In the genomic region with DNA sequence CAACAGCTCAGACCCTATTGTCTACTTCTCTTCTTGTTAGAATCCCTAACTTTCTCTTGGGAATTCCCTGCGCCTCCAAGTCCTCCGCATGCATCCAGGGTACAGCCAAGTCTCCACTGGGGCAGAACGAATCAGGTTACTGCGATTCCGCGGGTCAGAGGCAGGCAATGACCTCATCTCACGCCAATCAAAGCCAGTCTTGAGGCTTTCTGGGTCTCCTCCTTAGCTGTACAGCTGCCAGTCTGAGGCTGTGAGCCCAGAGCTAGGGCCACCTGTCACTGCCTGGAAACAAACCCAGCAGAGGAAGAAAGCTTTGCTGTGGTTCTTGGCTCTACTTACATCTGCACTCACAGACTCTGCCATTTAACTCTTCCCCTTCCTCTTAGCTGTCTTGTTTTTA, we compare ENCODE assay signal across 9 mouse cellular contexts. TPM values are rescaled to one million over a fixed set of nuclear protein-coding genes. Genes with fewer than 3 reads are reported as not detected.
DNase-seq lines count a peak whose midpoint lies in the region; ATAC-seq and TF ChIP-seq lines count a peak whose summit lies in the region.
"Had no signal": no experiment of that assay in that cellular context is flagged by ENCODE, and none has a peak within 500 bp of the region (broad histone marks: within the 10 kb centered on the region; RNA-seq: fewer than 3 reads in every experiment).

No protein-coding gene starts in this region.

- TF ChIP-seq POLR2A in kidney, adult 2 months (IDR thresholded peaks at IDR 0.05; ENCODE audit: low read depth, low read length), result no peak

- H3K27me3 ChIP-seq in forebrain, embryonic 12.5 days, result peaks cover 11% of the 10 kb centered on the region; the same call in 1 of the 2 replicates
- no peaks in the 10 kb centered on the region for H3K27me3 ChIP-seq in kidney, adult 2 months (replicated peaks; ENCODE audit: control insufficient read depth, insufficient read depth, low read length)

- no peak for ATAC-seq in forebrain, embryonic 12.5 days (ENCODE audit: low FRiP score)

- peak; percentile 36 for DNase-seq in kidney, adult 18-20 months
- DNase-seq in kidney, postnatal 10 days, result no peak
- DNase-seq in kidney, adult 2 months, result peak; percentile 67
- peak; percentile 81 for DNase-seq in retina, postnatal 1 day
- no peak for DNase-seq in urinary bladder, postnatal 4 days (ENCODE audit: low spot score in 2 of 2)
- DNase-seq in natural killer cell, adult 2 months (ENCODE audit: low spot score in 2 of 2), result no peak
- DNase-seq in lung, postnatal 10 days, result no peak

- 0 out of 2 replicates have a peak overlapping the region, but pooled peaks have one; percentile 25 for H3K27ac ChIP-seq in forebrain, embryonic 12.5 days
- H3K27ac ChIP-seq in kidney, adult 2 months (ENCODE audit: insufficient read depth, low read depth, low read length), result no peak overlapping the region

- no peak overlapping the region for H3K4me3 ChIP-seq in forebrain, embryonic 12.5 days (replicated peaks)
- H3K4me3 ChIP-seq in kidney, adult 2 months (ENCODE audit: insufficient read depth, low read depth, low read length), result no peak overlapping the region
- H3K4me3 ChIP-seq: erythroblast, embryonic 14.5 days had no signal

- H3K9ac ChIP-seq in forebrain, embryonic 12.5 days, result no peak overlapping the region

- H3K9me3 ChIP-seq in forebrain, embryonic 12.5 days, result peaks cover 12% of the 10 kb centered on the region; the same call in 1 of the 2 replicates

- peaks cover 11% of the 10 kb centered on the region for H3K4me1 ChIP-seq in forebrain, embryonic 12.5 days
- H3K4me1 ChIP-seq in kidney, adult 2 months (ENCODE audit: control insufficient read depth, insufficient read depth, low read length), result no peaks in the 10 kb centered on the region

- TF ChIP-seq CTCF in kidney, adult 2 months (conservative IDR thresholded peaks at IDR 0.05; ENCODE audit: insufficient read depth, insufficient read length, low read depth, low read length), result no peak

- H3K36me3 ChIP-seq in forebrain, embryonic 12.5 days (replicated peaks), result peaks cover 5% of the 10 kb centered on the region; the same call in 1 of the 2 replicates
- no peaks in the 10 kb centered on the region for H3K36me3 ChIP-seq in kidney, adult 2 months (ENCODE audit: control insufficient read depth, insufficient read depth, low read length)

- 40% methylated on average over 7 of the region's 7 CpGs for WGBS in forebrain, embryonic 12.5 days
- 31% methylated on average over 7 of the region's 7 CpGs for WGBS in kidney, adult 2 months

- no peak overlapping the region for H3K4me2 ChIP-seq in forebrain, embryonic 12.5 days

RNA-seq across cellular contexts. Expression of a gene that starts 21.5 kb away (rescaled TPM):
- polyA plus RNA-seq in forebrain, embryonic 12.5 days (2016; fragmentation: Nextera tagmentation; extraction: Ambion mirVana), result 12.4 and 16.5 TPM in 2 replicates
- polyA plus RNA-seq in kidney, adult 2 months (2012; rRNA removed), result 76.9 and 84.7 TPM in 2 replicates

RNA-seq across cellular contexts. Expression of a gene that starts 39.9 kb away (rescaled TPM):
- polyA plus RNA-seq in forebrain, embryonic 12.5 days (2016; fragmentation: Nextera tagmentation; extraction: Ambion mirVana), result 77.1 and 81.2 TPM in 2 replicates
- 39.2 and 45.5 TPM in 2 replicates for polyA plus RNA-seq in kidney, adult 2 months (2012; rRNA removed)

RNA-seq across cellular contexts. Expression of a gene that starts 41.3 kb away (rescaled TPM):
- polyA plus RNA-seq in forebrain, embryonic 12.5 days (2016; fragmentation: Nextera tagmentation; extraction: Ambion mirVana), result 1.5 TPM in 1 of 2 replicates, not detected in the other
- polyA plus RNA-seq in kidney, adult 2 months (2012; rRNA removed), result 0.39 TPM in 1 of 2 replicates, not detected in the other
- polyA plus RNA-seq: erythroblast, embryonic 14.5 days had no signal

RNA-seq across cellular contexts. Expression of a gene that starts 57.7 kb away (rescaled TPM):
- 40.6 and 41.8 TPM in 2 replicates for polyA plus RNA-seq in forebrain, embryonic 12.5 days (2016; fragmentation: Nextera tagmentation; extraction: Ambion mirVana)
- 6.0 and 7.9 TPM in 2 replicates for polyA plus RNA-seq in kidney, adult 2 months (2012; rRNA removed)

Comparison
In these comparisons a context has a peak if more than half of its experiments do, and no peak if none do; other contexts are left out.
1. DNase-seq: peak in kidney, adult 18-20 months (single experiment), kidney, adult 2 months (single experiment) and retina, postnatal 1 day (single experiment); none in kidney, postnatal 10 days (single experiment), urinary bladder, postnatal 4 days (0 of 2), natural killer cell, adult 2 months (0 of 2) and lung, postnatal 10 days (single experiment).